In genomic region chr2:80969354-80969753, GRCm38 (mm10) we compare ENCODE assay signal across 9 mouse cellular contexts.
A peak's percentile ranks its signal among the peaks of the same experiment; 100 is the strongest.
DNase-seq lines count a peak whose midpoint lies in the region; ATAC-seq and TF ChIP-seq lines count a peak whose summit lies in the region.
"Had no signal": no experiment of that assay in that cellular context is flagged by ENCODE, and none has a peak within 500 bp of the region (broad histone marks: within the 10 kb centered on the region; RNA-seq: fewer than 3 reads in every experiment).

No protein-coding gene starts in this region.

- no peak overlapping the region for H3K4me3 ChIP-seq in lung, postnatal 0 days (ENCODE audit: low read depth, low read length)
- no peak overlapping the region for H3K4me3 ChIP-seq in lung, adult 2 months (replicated peaks; ENCODE audit: extremely low read depth, low read depth, low read length)
- H3K4me3 ChIP-seq in intestine, embryonic 16.5 days (ENCODE audit: low read length) = no peak overlapping the region
- no peak overlapping the region for H3K4me3 ChIP-seq in midbrain, postnatal 0 days (ENCODE audit: low read depth, low read length)

- TF ChIP-seq CTCF in lung, postnatal 0 days (IDR thresholded peaks at IDR 0.05) = no peak
- TF ChIP-seq CTCF in lung, adult 2 months (IDR thresholded peaks at IDR 0.05; ENCODE audit: insufficient read depth, low read length) = no peak
- TF ChIP-seq CTCF in midbrain, postnatal 0 days (IDR thresholded peaks at IDR 0.05) = no peak

- peak; percentile 4 for DNase-seq in cerebellum, adult 9-10 months
- no peak for DNase-seq in cerebellum, adult 8-10 months
- peak; percentile 16 for DNase-seq in lung, postnatal 0 days (ENCODE audit: low spot score)
- DNase-seq in lung, adult 2 months = no peak
- peak; percentile 81 for DNase-seq in midbrain, postnatal 0 days (ENCODE audit: low spot score)
- DNase-seq in urinary bladder, postnatal 4 days (ENCODE audit: low spot score in 2 of 2) = no peak
- no peak for DNase-seq in urinary bladder, postnatal 25 days (ENCODE audit: low spot score)

- 26% methylated on average over 5 of the region's 5 CpGs for WGBS in lung, postnatal 0 days
- WGBS in lung, adult 2 months = 36% methylated on average over 5 of the region's 5 CpGs
- WGBS in intestine, embryonic 16.5 days = 43% methylated on average over 5 of the region's 5 CpGs
- WGBS in midbrain, postnatal 0 days = 46% methylated on average over 5 of the region's 5 CpGs

- no peak overlapping the region for H3K9ac ChIP-seq in lung, postnatal 0 days (replicated peaks; ENCODE audit: low read depth)
- no peak overlapping the region for H3K9ac ChIP-seq in intestine, embryonic 16.5 days (ENCODE audit: low read depth, low read length)
- H3K9ac ChIP-seq in midbrain, postnatal 0 days (replicated peaks; ENCODE audit: low read length, poor library complexity, severe bottlenecking) = no peak overlapping the region
- H3K9ac ChIP-seq: liver, embryonic 14.5 days had no signal

- no peaks in the 10 kb centered on the region for H3K36me3 ChIP-seq in lung, postnatal 0 days (ENCODE audit: insufficient read depth, low read length)
- no peaks in the 10 kb centered on the region for H3K36me3 ChIP-seq in intestine, embryonic 16.5 days (ENCODE audit: control insufficient read depth, insufficient read depth, low read length)
- H3K36me3 ChIP-seq in midbrain, postnatal 0 days (ENCODE audit: insufficient read depth, low read length) = no peaks in the 10 kb centered on the region

- no peak for TF ChIP-seq EP300 in lung, postnatal 0 days (IDR thresholded peaks at IDR 0.05)

- no peaks in the 10 kb centered on the region for H3K27me3 ChIP-seq in lung, postnatal 0 days (replicated peaks; ENCODE audit: insufficient read depth, low read length)
- H3K27me3 ChIP-seq in intestine, embryonic 16.5 days (replicated peaks; ENCODE audit: control insufficient read depth, insufficient read depth, low read length) = no peaks in the 10 kb centered on the region
- H3K27me3 ChIP-seq in midbrain, postnatal 0 days (ENCODE audit: insufficient read depth, low read length) = no peaks in the 10 kb centered on the region

- H3K4me1 ChIP-seq in lung, postnatal 0 days (ENCODE audit: insufficient read depth, low read depth, low read length) = no peaks in the 10 kb centered on the region
- no peaks in the 10 kb centered on the region for H3K4me1 ChIP-seq in lung, adult 2 months (ENCODE audit: control insufficient read depth, insufficient read depth, low read length)
- H3K4me1 ChIP-seq in intestine, embryonic 16.5 days (ENCODE audit: control insufficient read depth, insufficient read depth, low read length) = no peaks in the 10 kb centered on the region
- H3K4me1 ChIP-seq in midbrain, postnatal 0 days (ENCODE audit: insufficient read depth, low read length) = no peaks in the 10 kb centered on the region

- no peak overlapping the region for H3K27ac ChIP-seq in lung, postnatal 0 days (ENCODE audit: low read length)
- no peak overlapping the region for H3K27ac ChIP-seq in intestine, embryonic 16.5 days (ENCODE audit: low read length)
- H3K27ac ChIP-seq in midbrain, postnatal 0 days (ENCODE audit: low read depth, low read length) = no peak overlapping the region
- H3K27ac ChIP-seq: liver, embryonic 14.5 days had no signal

- H3K9me3 ChIP-seq in lung, postnatal 0 days (ENCODE audit: low read length) = no peaks in the 10 kb centered on the region
- H3K9me3 ChIP-seq in intestine, embryonic 16.5 days (ENCODE audit: control insufficient read depth, low read length) = no peaks in the 10 kb centered on the region
- H3K9me3 ChIP-seq in midbrain, postnatal 0 days (ENCODE audit: low read length) = no peaks in the 10 kb centered on the region

- H3K4me2 ChIP-seq in lung, postnatal 0 days (replicated peaks; ENCODE audit: low read depth, low read length) = no peak overlapping the region
- H3K4me2 ChIP-seq in intestine, embryonic 16.5 days (ENCODE audit: low read depth, low read length) = no peak overlapping the region
- H3K4me2 ChIP-seq in midbrain, postnatal 0 days (ENCODE audit: low read depth, low read length, poor library complexity, severe bottlenecking) = no peak overlapping the region

- TF ChIP-seq POLR2A in lung, adult 2 months (IDR thresholded peaks at IDR 0.05; ENCODE audit: borderline replicate concordance, extremely low read depth, low read depth, low read length) = no peak

- ATAC-seq in lung, postnatal 0 days = no peak
- 0 out of 2 replicates have a peak, but pooled peaks have one; percentile 26 for ATAC-seq in intestine, embryonic 16.5 days
- ATAC-seq in midbrain, postnatal 0 days (ENCODE audit: low FRiP score) = no peak; the same call in 1 of the 2 replicates

Comparison
In these comparisons a context has a peak if more than half of its experiments do, and no peak if none do; other contexts are left out.
1. DNase-seq: peak in cerebellum, adult 9-10 months (single experiment), lung, postnatal 0 days (single experiment) and midbrain, postnatal 0 days (single experiment); none in cerebellum, adult 8-10 months (single experiment), lung, adult 2 months (single experiment), urinary bladder, postnatal 4 days (0 of 2) and urinary bladder, postnatal 25 days (single experiment).